Mouse (Mus musculus) G1E (cell line): ENCODE measurements around the gene Top3a. TPM values are rescaled to one million over a fixed set of nuclear protein-coding genes. Genes with fewer than 3 reads are reported as not detected.

Experiments used
- ATAC-seq: 2 replicates; pipeline ENCODE4 v1.8.0; 2016; ENCODE audit warnings: mild to moderate bottlenecking; ENCODE audit not compliant: insufficient number of reproducible peaks, poor library complexity, low FRiP score, severe bottlenecking; ENCODE audit errors: extremely low read depth
- DNase-seq: peaks from one replicate; pipeline ENCODE4 v3.0.0; 2012; ENCODE audit warnings: low spot score
- H3K27me3 ChIP-seq: 2 replicates; pipeline ENCODE4 v1.6.1; 2012; ENCODE audit warnings: mild to moderate bottlenecking, low read length, inconsistent platforms; ENCODE audit not compliant: insufficient read depth
- H3K36me3 ChIP-seq: replicated peaks from 2 replicates; pipeline ENCODE3; 2012; ENCODE audit warnings: mild to moderate bottlenecking, inconsistent platforms
- H3K4me1 ChIP-seq: 2 replicates; pipeline ENCODE4 v1.6.1; 2012; ENCODE audit warnings: low read depth, low read length, inconsistent platforms, mixed read lengths; ENCODE audit not compliant: insufficient read depth
- H3K4me3 ChIP-seq: 2 replicates; pipeline ENCODE4 v1.5.1; 2012; ENCODE audit warnings: low read depth, mild to moderate bottlenecking, inconsistent platforms, low read length, moderate library complexity, mixed read lengths
- H3K9me3 ChIP-seq: replicated peaks from 2 replicates; pipeline ENCODE4 v1.6.1; 2012; ENCODE audit warnings: inconsistent platforms
- CTCF ChIP-seq: IDR thresholded peaks from 2 replicates; pipeline ENCODE4 v1.5.1; 2012; ENCODE audit warnings: low read depth, low read length, inconsistent platforms, mixed read lengths
- GATA1 ChIP-seq: IDR thresholded peaks from 2 replicates; pipeline ENCODE4 v1.6.1; 2012; ENCODE audit warnings: borderline replicate concordance, low read length, inconsistent platforms, mixed read lengths
- GATA2 ChIP-seq: IDR thresholded peaks from 2 replicates; pipeline ENCODE4 v1.6.1; 2012; ENCODE audit warnings: low read depth, low read length, inconsistent platforms, borderline replicate concordance
- POLR2AphosphoS5 ChIP-seq: IDR thresholded peaks from 2 replicates; pipeline ENCODE4 v1.6.1; 2012; ENCODE audit warnings: low read depth, low read length, inconsistent platforms; ENCODE audit not compliant: insufficient replicate concordance
- TAL1 ChIP-seq: conservative IDR thresholded peaks from 2 replicates; pipeline ENCODE4 v1.6.1; 2012; ENCODE audit warnings: low read depth, low read length, inconsistent platforms, mixed read lengths
- polyA plus RNA-seq: library from polyadenylated mRNA; stranded (reverse); fragments of >175 nt; gene quantifications from 2 replicates; pipeline ENCODE4 v1.2.3, GENCODE M21; 2012
- total RNA-seq, 2 experiments: library from RNA; stranded (forward) in 1 of 2; stranded (reverse) in 1 of 2; fragments of 200-1000 nt in 1 of 2; fragments of >200 nt in 1 of 2; fragmentation: Nextera tagmentation in 1 of 2; gene quantifications; 2 replicates each; pipeline ENCODE4 v1.2.3; 2014 to 2017

Top3a gene
- total and polyA plus RNA-seq, 3 experiments: 11.1 to 24.0 (median 20.3) TPM

DNA sequence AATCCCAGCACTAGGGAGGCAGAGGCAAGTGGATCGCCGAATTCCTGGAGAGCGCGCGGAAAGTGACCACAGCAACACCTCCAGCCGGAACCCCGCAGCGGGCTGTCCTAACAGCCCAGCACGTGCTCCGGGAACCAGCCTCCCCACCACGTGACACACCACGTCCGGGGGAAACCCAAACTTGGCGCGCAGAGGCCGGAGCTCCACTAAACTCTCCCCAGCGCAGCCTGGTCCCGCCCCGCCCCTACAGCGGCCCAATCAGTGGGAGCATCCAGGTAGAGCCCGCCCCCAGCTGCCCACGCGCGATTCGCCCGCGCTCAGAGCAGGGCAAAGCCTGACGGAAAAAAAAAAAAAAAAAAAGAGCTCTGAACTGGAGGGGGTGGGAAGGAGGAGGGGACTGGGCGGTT is 33.9 kb upstream of the Top3a start:
- DNase-seq (peak; percentile 95), ATAC-seq (peak; percentile 99)
- TF ChIP-seq POLR2AphosphoS5 (no peak), TAL1 (no peak), GATA2 (no peak), GATA1 (no peak), CTCF (no peak)

DNA sequence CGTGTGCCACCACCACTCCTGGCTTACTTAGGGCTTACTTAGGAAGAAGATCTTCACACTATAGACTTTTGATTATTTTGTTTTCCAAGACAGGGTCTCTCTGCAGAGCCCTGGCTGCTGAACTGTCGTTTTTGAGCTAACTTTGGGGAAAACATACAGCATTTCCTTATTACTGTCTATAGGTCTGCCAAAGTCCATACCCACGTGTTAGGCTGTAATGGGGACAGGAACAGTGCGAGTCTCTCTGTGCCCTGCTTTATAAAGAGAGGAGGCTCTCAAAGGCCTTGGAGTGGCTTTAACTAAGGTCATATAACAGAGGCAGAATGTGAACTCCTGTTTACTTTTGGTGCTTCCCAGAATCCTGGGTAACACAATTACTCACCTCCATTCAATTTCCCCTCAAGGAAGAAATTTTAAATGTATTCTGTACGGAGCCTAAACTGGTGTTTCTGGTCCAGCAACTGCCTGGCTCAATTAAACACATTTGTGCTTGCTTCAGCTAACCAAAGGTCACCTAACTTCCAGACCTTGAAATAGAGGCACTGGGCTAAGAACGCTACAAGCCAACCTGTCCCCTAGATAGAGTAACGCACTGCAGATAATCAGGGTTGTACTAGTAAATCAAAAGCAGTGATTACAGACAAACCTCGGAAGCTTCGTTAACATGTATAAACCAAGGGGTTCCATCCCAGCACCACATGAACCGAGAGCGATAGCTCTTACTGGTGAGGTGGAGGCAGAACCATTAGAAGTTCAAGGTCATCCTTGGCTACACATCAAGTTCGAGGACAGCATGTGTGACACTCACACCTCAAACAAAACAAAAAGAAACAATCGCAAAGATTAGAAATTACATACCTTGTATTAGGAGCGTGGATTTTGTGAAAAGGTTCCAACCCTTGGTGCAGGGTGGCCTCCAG is 33.1 kb upstream of the Top3a start:
- Histone ChIP-seq H3K36me3 (peaks cover 32% of the 10 kb centered on the region), H3K4me1 (peaks cover 52% of the 10 kb centered on the region), H3K9me3 (no peaks in the 10 kb centered on the region), H3K27me3 (peaks cover 4% of the 10 kb centered on the region; the same call in 1 of the 2 replicates), H3K4me3 (peak overlapping the region; percentile 73)
- ATAC-seq: no peak
- no peak for TF ChIP-seq GATA2
- no peak for TF ChIP-seq GATA1
- TF ChIP-seq POLR2AphosphoS5: no peak
- TF ChIP-seq TAL1: no peak
- no peak for TF ChIP-seq CTCF
- DNase-seq: no peak

More for the DNA sequence above, 33.9 kb upstream of the Top3a start:
- H3K4me1 ChIP-seq: peaks cover 48% of the 10 kb centered on the region
- peaks cover 4% of the 10 kb centered on the region; the same call in 1 of the 2 replicates for H3K27me3 ChIP-seq
- peaks cover 26% of the 10 kb centered on the region for H3K36me3 ChIP-seq
- no peaks in the 10 kb centered on the region for H3K9me3 ChIP-seq
- peak overlapping the region; percentile 73 for H3K4me3 ChIP-seq

DNA sequence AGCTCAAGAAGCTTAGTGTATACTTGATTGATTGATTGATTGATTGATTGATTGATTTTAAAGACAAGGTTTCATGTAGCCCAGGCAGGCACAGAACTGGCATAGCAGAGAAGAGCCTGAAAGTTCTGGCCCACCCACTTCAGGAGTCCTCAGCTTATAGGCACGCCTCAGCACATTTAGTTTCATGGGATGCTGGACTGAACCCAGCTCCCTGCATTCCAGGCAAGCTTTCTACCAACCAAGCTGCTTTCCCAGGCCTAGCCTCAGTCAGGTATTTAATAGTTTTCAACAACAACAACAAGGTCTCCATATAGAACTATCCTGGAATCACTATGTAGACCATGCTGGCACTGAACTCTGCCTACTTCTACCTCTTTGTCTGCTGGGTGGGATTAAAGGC is 32.4 kb upstream of the Top3a start:
- peaks cover 38% of the 10 kb centered on the region for H3K36me3 ChIP-seq
- peak overlapping the region; percentile 73 for H3K4me3 ChIP-seq
- peaks cover 52% of the 10 kb centered on the region for H3K4me1 ChIP-seq
- DNase-seq: no peak
- TF ChIP-seq GATA2 (no peak), GATA1 (no peak), POLR2AphosphoS5 (no peak), TAL1 (no peak), CTCF (no peak)
- H3K9me3 ChIP-seq: no peaks in the 10 kb centered on the region
- H3K27me3 ChIP-seq: peaks cover 4% of the 10 kb centered on the region; the same call in 1 of the 2 replicates
- ATAC-seq: no peak

DNA sequence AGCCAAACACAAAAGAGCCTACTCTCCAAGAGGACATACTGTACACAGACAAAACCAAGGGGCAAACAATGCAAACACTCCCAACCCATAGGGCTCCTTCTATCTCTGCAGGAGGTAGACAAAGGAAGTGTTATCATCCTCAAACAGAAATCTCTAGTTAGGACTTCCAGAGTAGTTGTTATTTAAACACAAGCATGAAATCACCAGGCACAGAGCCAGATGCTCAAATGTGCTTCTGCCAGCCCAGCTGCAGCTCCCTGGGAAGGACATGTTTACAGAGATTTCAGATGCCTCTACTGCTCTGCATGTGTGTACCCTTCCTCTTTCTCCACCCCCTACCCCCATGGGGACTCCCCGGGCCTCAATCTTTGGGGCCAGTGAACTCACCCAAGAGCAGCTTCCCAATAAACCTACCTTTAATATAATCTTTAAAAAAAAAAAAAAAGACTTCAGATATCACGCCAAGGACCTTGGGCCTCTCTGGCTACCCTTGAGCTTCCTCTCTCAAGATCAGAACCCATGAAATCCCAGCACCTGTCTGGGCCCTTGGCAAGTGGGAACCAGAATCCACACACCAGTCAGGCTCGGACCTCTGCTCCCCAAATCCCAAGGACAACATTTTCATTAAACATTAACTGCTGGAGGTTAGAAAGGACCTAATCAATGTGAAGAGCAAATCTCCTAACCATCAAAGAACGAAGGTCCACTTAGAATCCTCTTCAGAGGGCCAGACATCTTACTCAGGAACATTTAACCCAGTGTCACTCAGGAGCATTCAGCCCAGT is 31.3 kb upstream of the Top3a start:
- DNase-seq: peak; percentile 30
- Histone ChIP-seq H3K4me3 (peak overlapping the region; percentile 20; the same call in 1 of the 2 replicates), H3K4me1 (peaks cover 61% of the 10 kb centered on the region), H3K36me3 (peaks cover 47% of the 10 kb centered on the region), H3K9me3 (no peaks in the 10 kb centered on the region), H3K27me3 (peaks cover 4% of the 10 kb centered on the region; the same call in 1 of the 2 replicates)
- ATAC-seq: no peak
- TF ChIP-seq CTCF: no peak
- TF ChIP-seq POLR2AphosphoS5: no peak
- no peak for TF ChIP-seq GATA1
- TF ChIP-seq TAL1: no peak; the same call in 1 of the 2 replicates
- no peak for TF ChIP-seq GATA2

DNA sequence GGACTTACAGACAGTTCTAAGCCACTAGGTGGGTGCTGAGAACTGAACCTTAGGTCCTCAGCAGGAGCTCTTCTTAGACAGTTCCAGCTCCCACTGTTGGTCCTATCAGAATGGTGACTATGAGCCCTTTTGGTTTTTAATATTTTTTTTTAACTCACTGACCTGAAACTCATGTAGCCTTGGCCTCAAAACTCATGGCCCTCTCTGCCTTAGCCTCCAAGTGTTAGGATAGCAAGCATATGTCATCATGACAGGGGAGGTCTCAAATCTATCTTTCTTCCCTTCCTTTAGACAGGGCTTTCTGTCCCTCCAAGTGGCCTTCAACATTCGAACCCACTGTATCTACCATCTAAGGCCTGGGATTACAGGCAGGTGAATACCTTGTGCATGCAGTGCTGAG is 23.7 kb upstream of the Top3a start:
- Histone ChIP-seq H3K36me3 (peaks cover 92% of the 10 kb centered on the region), H3K9me3 (no peaks in the 10 kb centered on the region), H3K27me3 (no peaks in the 10 kb centered on the region), H3K4me1 (peaks cover 11% of the 10 kb centered on the region; the same call in 1 of the 2 replicates), H3K4me3 (no peak overlapping the region)
- ATAC-seq: no peak
- no peak for DNase-seq
- TF ChIP-seq CTCF (no peak), TAL1 (no peak), GATA2 (no peak), POLR2AphosphoS5 (no peak), GATA1 (no peak)

DNA sequence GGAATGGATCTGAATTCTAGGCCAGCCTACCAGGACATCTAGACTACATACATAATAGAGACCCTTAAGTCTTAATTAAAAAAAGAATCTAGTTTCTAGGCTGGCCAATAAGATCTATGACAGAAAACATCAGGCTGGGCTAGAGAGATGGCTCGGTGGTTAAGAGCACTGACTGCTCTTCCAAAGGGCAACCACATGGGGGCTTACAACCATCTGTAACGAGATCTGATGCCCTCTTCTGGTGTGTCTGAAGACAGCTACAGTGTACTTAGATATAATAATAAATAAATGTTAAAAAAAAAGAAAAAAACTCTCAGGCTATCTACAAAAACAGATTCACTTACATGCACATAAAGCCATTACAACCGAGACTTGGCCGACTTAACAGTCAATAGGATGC is 22.8 kb upstream of the Top3a start:
- TF ChIP-seq CTCF (no peak), GATA2 (no peak), TAL1 (no peak), POLR2AphosphoS5 (no peak), GATA1 (no peak)
- no peak overlapping the region for H3K4me3 ChIP-seq
- peaks cover 9% of the 10 kb centered on the region; the same call in 1 of the 2 replicates for H3K4me1 ChIP-seq
- no peak for ATAC-seq
- H3K36me3 ChIP-seq: peaks cover 93% of the 10 kb centered on the region
- no peaks in the 10 kb centered on the region for H3K27me3 ChIP-seq
- no peaks in the 10 kb centered on the region for H3K9me3 ChIP-seq
- DNase-seq: no peak
